Mouse (Mus musculus) spleen, postnatal 4 days (tissue): ENCODE measurements around the gene Ptpn23.
"Not testable (repeated sequence)": the region's sequence is repeated elsewhere in the genome, so short reads cannot be mapped to it uniquely, and the experiment has no call there.

Source experiments
- DNase-seq, 2 experiments: peaks; one replicate each; pipeline ENCODE4 v3.0.0; 2022; ENCODE audit warnings: low spot score in 2 of 2

The Ptpn23 gene

DNA sequence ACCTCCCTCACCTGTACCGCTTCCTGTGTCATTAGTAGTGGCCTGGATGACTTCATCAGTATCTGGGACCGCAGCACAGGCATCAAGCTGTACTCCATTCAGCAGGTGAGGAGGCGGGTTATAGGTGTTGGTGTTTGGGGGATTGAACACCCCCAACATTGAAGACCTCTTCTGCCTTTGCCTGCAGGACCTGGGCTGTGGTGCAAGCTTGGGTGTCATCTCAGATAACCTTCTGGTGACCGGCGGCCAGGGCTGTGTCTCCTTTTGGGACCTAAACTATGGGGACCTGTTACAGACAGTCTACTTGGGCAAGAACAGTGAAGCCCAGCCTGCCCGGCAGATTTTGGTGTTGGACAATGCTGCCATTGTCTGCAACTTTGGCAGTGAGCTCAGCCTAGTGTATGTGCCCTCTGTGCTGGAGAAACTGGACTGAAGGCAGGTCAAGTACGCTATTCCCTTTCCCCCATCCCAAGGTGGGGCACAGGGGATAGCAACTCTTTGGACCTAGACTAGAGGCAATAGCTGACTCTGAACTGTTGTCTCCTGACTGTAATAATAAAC is 23.6 kb downstream of the Ptpn23 start:
- DNase-seq: no peak

DNA sequence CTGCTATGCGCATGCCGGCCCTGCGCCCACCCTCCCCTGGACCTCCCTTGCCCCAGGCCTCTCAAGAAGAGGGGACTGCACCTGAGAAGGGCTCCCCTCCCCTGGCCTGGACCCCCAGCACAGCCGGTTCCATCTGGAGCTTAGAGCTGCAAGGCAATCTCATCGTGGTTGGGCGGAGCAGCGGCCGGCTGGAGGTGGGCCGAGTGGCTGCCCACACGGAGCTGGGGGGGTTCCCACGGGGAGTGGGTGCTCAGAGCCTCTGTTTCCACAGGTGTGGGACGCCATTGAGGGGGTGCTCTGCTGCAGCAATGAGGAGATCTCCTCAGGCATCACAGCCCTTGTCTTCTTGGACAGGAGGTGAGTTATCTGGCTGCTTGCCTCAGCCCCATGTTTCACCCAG is 26.7 kb downstream of the Ptpn23 start:
- DNase-seq: no peak

DNA sequence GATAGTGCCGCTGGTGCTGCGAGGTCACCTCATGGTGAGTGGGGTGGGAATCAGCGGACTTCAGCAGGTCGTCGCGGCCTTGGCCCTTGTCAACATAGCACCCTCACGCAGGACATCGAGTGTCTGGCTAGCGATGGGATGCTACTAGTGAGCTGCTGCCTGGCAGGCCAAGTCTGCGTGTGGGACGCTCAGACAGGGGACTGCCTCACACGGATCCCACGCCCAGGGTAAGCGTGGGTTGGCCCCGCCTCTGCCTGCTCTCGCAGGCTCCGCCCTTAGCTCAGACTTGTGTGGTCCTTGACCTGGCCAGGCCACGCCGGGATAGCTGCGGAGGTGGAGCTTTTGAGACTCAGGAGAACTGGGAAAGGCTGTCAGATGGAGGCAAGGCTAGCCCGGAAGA is 27.4 kb downstream of the Ptpn23 start:
- no peak for DNase-seq

DNA sequence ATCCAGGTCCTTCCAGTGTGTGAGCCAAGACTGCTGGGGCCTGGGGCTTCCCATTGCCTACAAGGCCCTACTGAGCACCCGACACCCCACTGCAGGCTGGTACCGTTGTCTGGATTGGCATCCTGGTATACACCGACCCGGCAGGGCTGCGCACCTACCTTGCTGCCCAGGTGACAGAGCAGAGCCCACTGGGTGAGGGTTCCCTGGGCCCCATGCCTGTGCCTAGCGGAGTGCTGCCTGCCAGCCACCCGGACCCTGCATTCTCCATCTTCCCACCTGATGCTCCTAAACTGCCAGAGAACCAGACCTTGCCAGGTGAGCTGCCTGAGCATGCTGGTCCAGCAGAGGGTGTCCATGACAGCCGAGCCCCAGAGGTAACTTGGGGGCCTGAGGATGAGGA is 28.7 kb downstream of the Ptpn23 start:
- DNase-seq: no peak

DNA sequence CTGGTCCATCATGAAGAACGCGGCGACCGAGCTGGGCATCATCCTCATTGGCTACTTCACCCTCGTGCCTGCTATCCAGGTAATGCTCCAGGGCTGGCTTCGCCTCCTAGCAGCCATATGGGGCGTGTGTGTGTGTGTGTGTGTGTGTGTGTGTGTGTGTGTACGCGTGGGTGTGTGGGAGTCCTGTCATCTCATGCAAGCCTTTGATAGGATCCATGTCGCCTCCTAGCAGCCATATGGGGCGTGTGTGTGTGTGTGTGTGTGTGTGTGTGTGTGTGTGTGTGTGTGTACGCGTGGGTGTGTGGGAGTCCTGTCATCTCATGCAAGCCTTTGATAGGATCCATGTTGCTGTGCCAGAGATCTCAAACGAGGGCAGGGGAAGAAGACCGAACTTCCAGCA is 30.4 kb downstream of the Ptpn23 start:
- not testable (repeated sequence) for DNase-seq

DNA sequence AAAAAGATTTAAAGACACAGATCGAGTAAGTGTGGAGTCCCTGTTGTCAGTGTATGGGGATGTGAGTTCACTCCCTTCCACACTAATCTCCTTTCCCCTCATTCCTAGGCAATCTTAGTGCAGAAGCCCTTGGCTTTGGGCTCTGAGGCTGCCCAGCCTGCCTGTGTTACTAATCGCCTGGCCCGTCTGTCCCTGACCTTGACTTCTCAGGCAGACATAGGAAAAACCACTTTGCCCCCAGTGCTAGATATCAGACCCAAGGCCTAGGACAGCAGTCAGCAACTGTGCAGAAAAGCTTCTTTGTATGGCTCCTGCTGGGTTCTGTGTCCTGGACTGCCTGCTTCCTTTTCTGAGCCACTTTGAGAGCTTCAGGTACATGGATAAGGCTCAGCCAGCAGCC is 32.3 kb downstream of the Ptpn23 start:
- no peak for DNase-seq

DNA sequence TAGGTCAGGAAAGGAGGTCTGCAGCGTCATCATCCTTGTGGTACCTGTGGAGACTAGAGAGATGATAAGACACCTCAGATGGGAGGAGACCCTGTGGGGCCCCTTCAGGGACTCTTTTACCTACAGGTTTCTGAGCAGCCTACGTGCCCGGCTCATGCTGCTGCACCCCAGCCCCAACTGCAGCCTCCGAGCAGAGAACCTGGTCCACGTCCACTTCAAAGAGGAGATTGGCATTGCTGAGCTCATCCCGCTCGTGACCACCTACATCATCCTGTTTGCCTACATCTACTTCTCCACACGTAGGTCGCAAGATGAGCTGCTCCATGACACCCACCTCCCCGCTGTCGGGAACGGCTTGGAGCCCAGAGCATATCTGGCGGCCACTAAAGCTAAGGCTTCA is 34.1 kb downstream of the Ptpn23 start:
- DNase-seq: no peak

DNA sequence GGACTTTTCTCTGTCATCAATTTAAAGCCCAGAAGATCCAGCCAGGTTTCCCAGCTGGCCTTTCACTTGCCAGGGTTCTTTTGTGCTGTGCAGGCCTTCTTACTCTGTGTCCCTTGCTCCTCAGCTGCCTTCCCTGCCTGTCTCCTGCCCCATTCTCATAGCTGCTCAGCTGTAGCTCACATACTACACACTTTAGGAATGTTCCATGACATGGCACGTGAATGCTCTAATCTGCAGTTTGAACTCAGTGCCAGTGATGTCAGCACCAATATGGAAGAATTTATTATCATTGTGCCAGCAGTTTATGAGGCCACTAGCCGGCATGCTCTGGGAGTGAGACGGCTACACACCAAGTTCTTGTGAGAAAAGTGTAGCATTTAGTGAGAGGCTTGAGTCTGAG is 38.2 kb downstream of the Ptpn23 start:
- DNase-seq: no peak

DNA sequence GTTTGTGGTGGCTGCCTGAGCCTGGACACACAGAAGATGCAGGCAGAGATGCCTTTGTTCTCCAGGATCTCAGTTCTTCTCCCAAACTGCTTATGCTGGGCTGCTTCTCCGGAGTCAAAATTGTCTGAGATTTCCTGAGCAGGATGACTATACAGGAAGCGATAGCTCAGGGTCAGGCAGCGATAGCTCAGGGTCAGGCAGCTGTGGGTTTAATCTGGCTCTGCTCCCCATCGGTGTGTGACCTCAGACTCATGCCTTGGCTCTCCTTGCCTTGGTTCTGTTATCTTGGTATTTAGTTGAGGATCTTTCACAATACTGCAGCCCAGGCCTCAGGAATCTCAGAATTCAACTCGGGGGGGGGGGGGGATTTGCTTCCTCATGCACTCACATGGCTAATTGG is 41.3 kb downstream of the Ptpn23 start:
- no peak for DNase-seq

DNA sequence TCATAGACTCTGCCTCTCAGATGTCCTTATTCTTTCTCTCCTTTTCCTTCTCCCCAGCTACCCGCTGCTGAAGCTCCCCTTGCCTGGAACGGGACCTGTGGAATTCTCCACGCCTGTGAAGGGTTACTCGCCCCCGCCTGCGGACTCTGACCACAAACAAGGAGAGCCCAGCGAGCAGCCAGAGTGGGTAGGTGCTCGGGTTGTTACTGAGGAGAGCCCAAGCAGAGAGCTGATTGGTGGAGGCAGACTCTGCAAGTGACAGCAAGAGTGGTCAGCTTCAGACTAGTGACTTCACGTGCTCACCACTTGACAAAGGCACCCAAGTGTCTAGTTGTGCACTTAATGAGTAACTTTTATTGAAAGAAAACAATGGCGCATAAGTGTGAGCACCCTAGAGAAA is 45.7 kb downstream of the Ptpn23 start:
- DNase-seq: no peak

DNA sequence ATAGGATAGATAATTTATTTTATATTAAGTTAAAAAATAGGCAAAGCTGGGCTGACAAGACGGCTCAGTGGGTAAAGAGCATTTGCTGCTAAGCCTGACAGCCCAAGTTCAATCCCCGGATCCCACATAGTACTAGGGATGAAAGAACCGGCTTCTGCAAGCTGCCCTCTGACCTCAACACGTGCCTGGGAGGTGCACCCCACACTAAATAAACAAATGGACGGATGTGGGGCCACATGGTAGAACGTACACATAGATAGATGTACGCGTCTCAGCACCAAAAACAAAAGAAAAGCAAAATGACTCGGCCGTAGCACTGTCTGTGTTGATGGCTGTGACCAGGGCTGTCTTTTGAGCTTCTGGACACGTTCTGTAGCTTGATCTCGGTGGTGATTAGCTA is 46.7 kb downstream of the Ptpn23 start:
- no peak for DNase-seq

DNA sequence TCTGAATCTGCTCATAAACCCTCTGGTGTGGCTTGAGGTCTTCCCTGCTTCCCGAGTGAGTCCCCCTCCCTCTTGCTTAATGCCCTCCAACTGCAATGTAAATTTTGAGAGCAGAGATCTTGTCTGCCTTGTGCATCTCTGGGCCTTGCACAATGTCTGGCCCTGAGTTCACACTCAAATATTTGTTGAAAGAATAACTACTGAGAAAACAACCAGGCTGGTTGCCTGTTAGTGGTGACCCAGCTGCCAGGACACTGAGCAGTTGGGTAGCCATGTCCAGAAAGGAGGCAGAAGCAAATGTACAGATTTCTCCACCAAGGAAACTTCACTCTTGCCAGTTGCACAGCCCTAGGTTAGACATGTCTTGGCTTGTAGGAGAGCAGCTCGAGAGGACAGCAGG is 49.7 kb downstream of the Ptpn23 start:
- DNase-seq: no peak

DNA sequence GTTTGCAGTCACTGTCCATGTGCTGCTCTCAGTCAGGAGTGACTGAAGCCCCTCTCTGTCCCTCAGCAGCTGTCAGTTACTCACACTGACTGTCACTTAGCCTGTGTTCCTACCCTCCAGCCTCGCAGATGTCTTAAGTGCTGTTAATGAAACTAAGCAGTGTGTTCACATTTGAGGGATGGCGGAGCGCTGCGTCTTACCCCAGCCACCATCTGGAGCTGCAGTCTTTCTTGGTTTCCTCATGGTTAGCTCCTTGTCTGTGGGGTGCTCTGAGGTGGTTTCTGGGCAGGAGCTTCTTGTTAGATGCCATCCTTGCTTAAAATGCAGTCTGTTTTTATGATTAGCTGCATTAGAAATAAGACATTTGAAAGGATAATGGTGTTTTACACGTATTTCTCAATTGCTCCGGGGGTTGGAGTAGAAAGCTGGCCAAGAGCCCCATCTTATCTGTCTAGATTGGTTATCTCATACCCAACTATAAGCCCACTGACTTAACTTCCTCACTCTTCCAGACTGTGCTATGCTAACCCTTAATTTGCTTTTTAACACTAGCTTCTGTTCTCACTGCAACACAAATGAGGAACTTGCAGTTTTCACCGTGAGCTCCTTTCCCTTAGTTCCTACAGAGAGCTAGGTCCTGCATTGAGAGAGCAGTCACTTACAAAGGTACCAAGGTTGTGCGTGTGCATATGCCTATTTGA is 55.9 kb downstream of the Ptpn23 start:
- no peak for DNase-seq

DNA sequence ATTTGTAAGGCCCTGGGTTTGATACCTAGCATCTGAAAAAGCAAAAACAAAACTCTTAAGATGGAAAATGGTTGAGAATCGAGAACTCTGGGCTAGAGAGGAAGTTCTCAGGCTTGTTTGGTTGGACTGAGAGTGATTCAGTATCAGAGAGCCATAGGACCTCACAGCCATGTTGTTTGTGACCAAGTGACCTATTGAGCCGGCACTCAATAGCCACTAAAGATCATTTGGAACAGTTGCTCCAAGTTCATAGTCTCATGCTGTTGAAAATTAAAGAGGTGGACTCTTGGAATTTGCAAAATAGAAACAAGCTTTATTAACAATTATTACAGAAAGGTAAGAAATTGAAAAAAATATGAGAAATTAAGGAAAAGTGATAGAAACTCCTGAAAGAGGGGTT is 56.7 kb downstream of the Ptpn23 start:
- DNase-seq: no peak

DNA sequence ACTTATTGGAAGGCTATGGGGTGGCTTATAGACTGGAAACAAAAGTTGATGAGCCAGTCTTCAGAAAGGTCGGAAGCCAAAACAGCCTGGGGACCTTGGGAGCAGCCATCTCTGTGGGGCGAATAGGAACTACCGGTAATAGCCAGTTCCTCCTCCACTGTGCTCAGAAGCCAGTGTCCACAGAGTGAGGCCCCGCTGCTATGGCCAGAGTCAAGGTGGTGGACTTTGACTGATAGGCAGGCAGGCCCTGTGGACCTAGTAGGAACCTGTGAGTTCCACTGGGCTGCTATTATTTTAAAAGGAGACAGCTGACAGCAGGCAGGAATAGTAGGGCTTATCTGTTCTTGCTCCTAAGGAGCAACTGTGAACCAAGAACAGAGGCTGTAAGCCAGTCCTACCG is 57.4 kb downstream of the Ptpn23 start:
- DNase-seq: no peak

DNA sequence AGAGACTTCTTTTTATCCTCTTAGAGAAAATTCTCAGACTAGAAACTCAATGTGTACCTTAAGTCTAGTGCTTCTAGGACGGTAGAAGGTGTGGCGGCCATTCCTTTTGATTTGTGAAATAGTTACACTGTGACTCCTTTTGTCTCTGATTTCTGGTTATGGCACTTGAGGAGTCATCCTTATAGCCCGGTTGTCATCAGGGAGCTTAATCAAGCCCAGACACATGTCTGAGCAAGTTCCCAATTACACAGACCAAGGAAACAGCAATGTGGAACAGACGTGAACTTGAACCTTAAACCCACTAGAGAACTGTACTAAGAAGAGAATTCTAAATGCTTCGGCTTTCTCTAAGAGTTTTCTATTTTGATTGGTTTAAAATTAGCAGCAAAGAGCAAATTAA is 57.8 kb downstream of the Ptpn23 start:
- DNase-seq: no peak

DNA sequence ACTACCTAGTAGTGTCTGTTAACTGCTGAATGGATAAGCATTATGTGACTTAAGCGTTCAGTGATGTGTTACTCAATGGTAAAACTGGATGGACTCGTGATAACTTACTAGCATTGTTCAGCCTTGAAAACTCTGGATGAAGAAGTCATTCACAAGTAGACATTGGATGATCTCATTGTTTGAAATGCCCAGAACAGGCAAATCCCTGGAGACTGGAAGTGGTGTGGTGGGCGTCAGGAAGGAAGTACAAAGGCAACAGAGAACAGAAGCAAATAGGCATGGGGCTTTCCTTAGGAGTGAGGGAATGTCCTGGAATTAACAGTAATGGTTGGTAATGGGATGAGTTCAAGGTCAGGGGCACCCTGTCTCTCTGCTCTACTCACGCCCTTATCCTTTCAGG is 59.1 kb downstream of the Ptpn23 start:
- DNase-seq: no peak

DNA sequence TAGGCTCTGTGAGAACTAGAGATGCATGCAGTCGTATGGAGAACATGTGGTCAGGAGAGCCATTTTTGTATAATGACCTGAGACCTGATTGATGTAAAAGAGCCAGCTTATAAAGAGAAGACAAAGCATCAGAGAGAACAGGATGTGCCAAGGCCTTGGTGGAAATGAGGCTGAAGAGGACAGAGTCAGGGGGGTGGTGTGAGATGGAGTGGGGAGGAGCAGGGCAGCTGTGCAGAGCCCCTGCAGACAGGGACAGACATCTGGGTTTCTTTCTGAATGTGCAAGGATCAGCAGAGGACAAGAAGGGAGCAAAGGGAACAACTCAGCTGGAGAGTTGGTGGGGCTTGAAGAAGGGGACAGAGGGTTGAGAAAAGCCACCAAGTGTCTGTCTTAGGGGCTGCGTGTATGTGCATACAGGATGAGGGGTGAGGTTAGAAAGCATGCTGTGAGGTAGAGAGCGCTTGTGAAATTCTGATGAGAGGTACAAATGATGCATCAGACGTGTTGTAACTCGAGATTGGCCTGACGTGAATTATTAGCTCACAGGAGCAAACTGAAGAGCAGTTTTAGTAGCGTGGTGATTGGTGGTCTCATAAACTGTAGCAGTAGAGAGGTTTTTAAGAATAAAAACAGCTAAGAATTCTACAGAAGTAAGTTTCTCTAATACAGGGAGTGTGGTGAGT is 62.8 kb downstream of the Ptpn23 start:
- DNase-seq: no peak

DNA sequence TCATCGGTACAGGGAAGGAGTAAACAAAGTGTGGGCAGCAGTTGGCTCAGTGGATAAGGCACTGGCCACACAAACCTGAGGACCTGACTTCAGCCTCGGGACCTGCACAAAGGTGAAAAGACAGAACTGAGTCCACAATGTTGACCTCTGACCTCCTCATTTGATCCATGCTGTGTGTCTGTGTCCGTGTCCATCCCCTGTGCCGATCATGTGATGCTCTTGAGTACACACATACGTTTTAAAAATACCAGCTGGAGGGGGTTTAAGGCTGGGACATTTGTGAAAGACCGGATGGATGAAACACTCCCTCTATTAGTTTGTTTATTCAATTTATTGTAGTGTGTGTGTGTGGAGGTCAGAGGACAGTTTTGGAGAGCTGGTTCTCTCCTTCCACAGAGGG is 64.2 kb downstream of the Ptpn23 start:
- DNase-seq: no peak

DNA sequence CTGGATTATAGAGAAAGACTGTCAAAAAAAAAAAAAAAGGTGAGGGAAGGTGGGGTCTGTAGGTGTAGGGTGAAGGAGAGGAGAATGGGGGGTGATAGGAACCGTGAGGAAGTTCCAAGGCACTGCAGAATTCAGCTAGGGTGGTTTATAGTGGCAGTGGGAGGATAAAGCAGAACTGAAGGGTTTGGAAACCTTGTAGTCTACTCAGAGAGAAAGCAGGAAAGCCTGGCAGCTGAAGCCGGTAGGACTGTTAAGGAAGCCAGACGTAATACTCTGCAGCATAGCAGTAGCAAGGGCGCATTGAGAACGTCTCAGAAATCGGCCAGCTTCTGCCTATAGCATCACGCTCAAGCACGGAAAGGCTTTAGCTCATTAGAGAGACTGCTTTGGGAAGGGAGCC is 66.0 kb downstream of the Ptpn23 start:
- DNase-seq: no peak

DNA sequence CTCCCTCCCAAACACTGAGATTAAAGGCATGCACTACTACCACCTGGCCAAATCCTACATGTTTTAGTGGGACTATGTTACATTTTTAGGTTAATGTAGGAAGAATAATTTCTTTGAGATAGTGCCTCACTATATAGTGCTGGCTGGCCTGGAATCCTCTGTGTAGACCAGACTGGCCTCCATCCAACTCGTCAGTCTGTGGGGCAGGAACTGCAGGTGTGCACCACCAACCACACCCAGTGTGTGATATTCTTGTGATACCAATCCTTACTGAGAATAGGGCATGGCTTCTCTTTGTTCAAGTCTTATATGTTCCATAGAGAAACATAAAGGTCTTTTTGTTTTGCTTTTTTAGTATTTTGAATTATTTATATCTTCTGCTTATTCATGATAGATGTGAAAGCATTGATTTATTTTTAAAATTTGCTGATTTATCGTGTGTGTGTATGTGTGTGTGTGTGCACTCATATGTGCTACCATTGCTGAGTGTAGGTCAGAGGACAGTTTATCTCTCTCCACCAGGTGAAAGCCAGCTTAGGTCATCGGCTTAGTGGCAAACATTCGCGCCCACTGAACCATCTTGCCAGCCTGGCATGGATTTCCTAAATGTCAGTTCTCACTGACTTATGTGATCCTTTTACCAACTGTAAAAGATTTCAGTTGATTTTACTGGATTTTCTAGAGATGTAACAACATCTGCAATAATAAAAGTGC is 67.8 kb downstream of the Ptpn23 start:
- DNase-seq: no peak
